Mouse (Mus musculus): ENCODE results near the gene Gm4301. TPM values are rescaled to one million over a fixed set of nuclear protein-coding genes. Genes with fewer than 3 reads are reported as not detected.

The Gm4301 gene
- not detected for polyA plus RNA-seq (2014; fragmentation: Illumina TruSeq; extraction: RNeasy Lipid Tissue Mini Kit (QIAGEN cat#74804); ENCODE audit: low read depth, low replicate concordance)

GRCm38 (mm10) chr10:100335376-100335775 is at the start of gene Gm4301:
Gene Gm4301, plus strand, starts transcription at chr10:100335676.

DNA sequence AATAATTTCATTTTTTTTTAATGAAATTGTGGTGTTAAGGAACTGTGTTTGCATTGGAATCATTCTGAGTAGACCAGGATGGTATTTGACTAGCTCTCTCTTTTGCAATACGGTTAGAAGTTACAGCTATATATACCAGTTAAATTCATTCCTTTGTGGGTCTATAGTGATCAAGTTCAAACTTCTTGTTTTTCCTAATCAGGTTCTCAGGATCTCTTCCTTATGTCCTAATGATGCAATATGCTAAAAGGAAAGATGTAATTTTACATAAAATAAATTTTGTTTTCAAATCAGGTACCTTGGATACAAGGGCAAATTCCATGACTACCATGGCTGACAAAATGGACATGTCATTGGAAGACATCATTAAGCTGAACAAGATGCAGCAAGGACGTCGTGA is 5.1 kb downstream of the Gm4301 start, which contains the start of gene Gm4302:
TSS of gene Gm4302 (plus strand) at position 301 of the 400 bp plus-strand sequence.

GRCm38 (mm10) chr10:100345672-100346071 is 10.2 kb downstream of the Gm4301 start, which contains the start of gene Gm4303:
Gene Gm4303, plus strand, starts transcription at chr10:100345972.

GRCm38 (mm10) chr10:100350793-100351192 is 15.3 kb downstream of the Gm4301 start, which contains the start of gene Gm4305:
Gene Gm4305, plus strand, starts transcription at chr10:100351093.

GRCm38 (mm10) chr10:100361038-100361437 is 25.6 kb downstream of the Gm4301 start, which contains the start of gene Gm4307:
Gene Gm4307, plus strand, starts transcription at chr10:100361338.

GRCm38 (mm10) chr10:100382460-100382859 is 47.0 kb downstream of the Gm4301 start, which contains the start of gene Gm4312:
Gene Gm4312, minus strand, starts transcription at chr10:100382560.

Other genes with a start within 250 kb of the Gm4301 start
- not detected for gene Gm4302, start 5.2 kb downstream of the Gm4301 start, polyA plus RNA-seq (2014; fragmentation: Illumina TruSeq; extraction: RNeasy Lipid Tissue Mini Kit (QIAGEN cat#74804); ENCODE audit: low read depth, low replicate concordance)
- gene Gm4303, start 10.3 kb downstream of the Gm4301 start, polyA plus RNA-seq (2014; fragmentation: Illumina TruSeq; extraction: RNeasy Lipid Tissue Mini Kit (QIAGEN cat#74804); ENCODE audit: low read depth, low replicate concordance) = not detected
- gene Gm4305, start 15.4 kb downstream of the Gm4301 start, polyA plus RNA-seq (2014; fragmentation: Illumina TruSeq; extraction: RNeasy Lipid Tissue Mini Kit (QIAGEN cat#74804); ENCODE audit: low read depth, low replicate concordance) = not detected
- gene Gm4307, start 25.7 kb downstream of the Gm4301 start, polyA plus RNA-seq (2014; fragmentation: Illumina TruSeq; extraction: RNeasy Lipid Tissue Mini Kit (QIAGEN cat#74804); ENCODE audit: low read depth, low replicate concordance) = not detected
- not detected for gene Gm4312, start 46.9 kb downstream of the Gm4301 start, polyA plus RNA-seq (2014; fragmentation: Illumina TruSeq; extraction: RNeasy Lipid Tissue Mini Kit (QIAGEN cat#74804); ENCODE audit: low read depth, low replicate concordance)
- 15.0 TPM for gene Tmtc3, start 151.7 kb downstream of the Gm4301 start, polyA plus RNA-seq (2014; fragmentation: Illumina TruSeq; extraction: RNeasy Lipid Tissue Mini Kit (QIAGEN cat#74804); ENCODE audit: low read depth, low replicate concordance)
- 365 TPM for gene Cep290, start 151.9 kb downstream of the Gm4301 start, polyA plus RNA-seq (2014; fragmentation: Illumina TruSeq; extraction: RNeasy Lipid Tissue Mini Kit (QIAGEN cat#74804); ENCODE audit: low read depth, low replicate concordance)